Mouse (Mus musculus) large intestine, adult 2 months (tissue): Measurements from ENCODE around the gene Rpl10a. TPM values are rescaled to one million over a fixed set of nuclear protein-coding genes. Genes with fewer than 3 reads are reported as not detected.
"Not testable (repeated sequence)": the region's sequence is repeated elsewhere in the genome, so short reads cannot be mapped to it uniquely, and the experiment has no call there.

ENCODE experiments used
- DNase-seq: peaks from one replicate; pipeline ENCODE4 v3.0.0-alpha.2; 2012; ENCODE audit warnings: low read depth, low spot score
- WGBS: fragments of 180-500 bp; shearing (Covaris S2); methylation state at CpG from one replicate; pipeline ENCODE4 v1.1.7; 2018; 5-methylcytosine and 5-hydroxymethylcytosine counted together
- polyA plus RNA-seq: library from polyadenylated mRNA; depleted of rRNA; stranded (reverse); fragments of >200 nt; gene quantifications from 2 replicates; pipeline ENCODE4 v1.2.3, GENCODE M21; 2012

The Rpl10a gene
- polyA plus RNA-seq, 1 experiment, result 2,568 TPM

- 57% methylated on average over 10 of the region's 10 CpGs for WGBS
- no peak for DNase-seq
Measured at GRCm38 (mm10) chr17:28305172-28305571, 23.1 kb upstream of the Rpl10a start.

- WGBS, result 9% methylated on average over 18 of the region's 18 CpGs
- no peak for DNase-seq
Measured at GRCm38 (mm10) chr17:28308297-28309195, 19.7 kb upstream of the Rpl10a start.

DNA sequence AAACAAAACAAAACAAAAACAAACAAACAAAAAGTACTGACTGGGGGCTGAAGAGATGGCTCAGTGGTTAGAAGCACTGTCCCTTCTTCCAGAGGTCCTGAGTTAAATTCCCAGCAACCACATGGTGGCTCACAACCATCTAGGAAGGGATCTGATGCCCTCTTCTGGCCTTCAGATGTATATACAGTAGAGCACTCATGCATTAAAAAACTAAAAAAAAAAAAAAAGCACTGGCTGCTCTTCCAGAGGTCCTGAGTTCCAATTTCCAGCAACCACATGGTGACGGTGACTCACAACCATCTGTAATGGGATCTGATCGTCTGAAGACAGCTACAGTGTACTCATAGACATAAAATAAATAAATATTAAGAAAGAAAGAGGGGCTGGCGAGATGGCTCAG lies 17.4 kb upstream of the Rpl10a start:
- no peak for DNase-seq

GRCm38 (mm10) chr17:28311366-28312132 lies 16.7 kb upstream of the Rpl10a start:
- DNase-seq, result no peak
- WGBS, result 91% methylated on average over 5 of the region's 5 CpGs

More for the DNA sequence above, 17.4 kb upstream of the Rpl10a start:
- 69% methylated on average over 3 of the region's 3 CpGs for WGBS

DNA sequence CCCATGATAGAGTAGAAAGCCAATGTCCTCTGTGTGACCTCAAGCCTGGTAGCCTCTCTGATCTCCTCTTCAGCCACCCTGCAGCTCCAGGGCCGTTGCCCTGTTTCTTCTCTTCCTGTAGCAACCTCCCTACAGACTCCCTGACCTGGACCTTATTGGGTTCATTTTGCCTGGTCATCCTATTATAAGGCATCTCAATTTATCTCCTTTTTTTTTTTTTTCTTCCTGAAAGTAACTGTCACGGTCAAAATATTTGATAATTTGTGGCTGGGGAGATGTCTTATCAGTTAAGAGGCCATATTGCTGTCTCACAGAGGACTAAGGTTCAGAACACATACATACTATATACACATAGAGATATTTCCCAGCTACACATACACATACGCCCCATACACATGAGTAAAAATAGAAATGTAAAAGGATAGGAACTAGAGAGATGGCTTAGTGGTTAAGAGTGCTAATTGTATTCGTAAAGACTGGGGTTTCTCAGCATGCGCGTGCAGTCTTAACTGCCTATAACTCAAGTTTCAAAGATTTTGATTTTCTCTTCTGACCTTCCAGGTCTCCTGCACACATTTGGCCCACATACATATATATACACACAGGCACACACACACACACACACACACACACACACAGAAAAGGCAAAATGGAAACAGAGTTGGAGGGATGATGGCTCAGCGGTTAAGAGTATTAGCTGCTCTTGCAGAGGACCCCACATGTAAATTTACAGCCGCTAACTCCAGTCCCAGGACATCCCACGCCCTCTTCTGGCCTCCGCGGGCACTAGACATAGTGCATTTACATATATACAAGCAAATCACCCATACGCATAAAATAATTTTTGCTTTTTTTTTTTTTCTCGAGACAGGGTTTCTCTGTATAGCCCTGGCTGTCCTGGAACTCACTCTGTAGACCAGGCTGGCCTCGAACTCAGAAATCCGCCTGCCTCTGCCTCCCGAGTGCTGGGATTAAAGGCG lies 15.7 kb upstream of the Rpl10a start:
- 30% methylated on average over 17 of the region's 17 CpGs for WGBS
- no peak for DNase-seq

GRCm38 (mm10) chr17:28313212-28313879 lies 14.9 kb upstream of the Rpl10a start, which contains the start of gene Fance:
Gene Fance (plus strand): TSS chr17:28313519.
- WGBS, result under 1% methylated on average over 69 of the region's 69 CpGs
- DNase-seq, result peak; percentile 99

GRCm38 (mm10) chr17:28313880-28314225 lies 14.4 kb upstream of the Rpl10a start:
- under 1% methylated on average over 11 of the region's 11 CpGs for WGBS
- DNase-seq, result no peak

GRCm38 (mm10) chr17:28315611-28316160 lies 12.6 kb upstream of the Rpl10a start:
- DNase-seq, result no peak
- WGBS, result 94% methylated on average over 20 of the region's 20 CpGs

- 91% methylated on average over 9 of the region's 9 CpGs for WGBS
- no peak for DNase-seq
Measured at GRCm38 (mm10) chr17:28316476-28316875, 11.8 kb upstream of the Rpl10a start.

GRCm38 (mm10) chr17:28317091-28317490 lies 11.2 kb upstream of the Rpl10a start:
- WGBS, result 69% methylated on average over 8 of the region's 8 CpGs
- no peak for DNase-seq

GRCm38 (mm10) chr17:28317725-28318124 lies 10.5 kb upstream of the Rpl10a start:
- DNase-seq, result no peak
- 88% methylated on average over 9 of the region's 9 CpGs for WGBS

- DNase-seq, result no peak
- 98% methylated on average over 4 of the region's 4 CpGs for WGBS
Measured at GRCm38 (mm10) chr17:28321700-28322099, 6.6 kb upstream of the Rpl10a start.

DNA sequence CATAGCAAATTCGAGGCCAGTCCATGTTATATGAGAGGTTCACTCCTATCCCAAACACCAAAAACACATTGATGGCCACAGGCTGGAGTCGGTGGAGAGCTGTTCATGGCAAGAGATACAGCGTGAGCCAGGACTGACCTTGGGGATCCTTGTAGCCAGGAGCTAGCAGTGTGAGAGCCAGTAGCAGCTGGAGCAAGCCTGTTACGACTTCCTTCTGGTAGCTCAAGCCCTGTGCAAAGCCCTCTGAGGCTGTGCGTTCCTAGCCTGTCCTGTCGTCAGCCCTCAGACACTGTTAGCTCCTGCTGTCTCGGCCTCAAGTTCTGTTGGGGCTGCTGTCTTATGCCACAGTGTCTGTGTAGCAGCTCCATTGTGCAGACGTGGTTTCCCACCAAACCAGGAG lies 4.5 kb upstream of the Rpl10a start:
- 89% methylated on average over 8 of the region's 8 CpGs for WGBS
- no peak for DNase-seq

GRCm38 (mm10) chr17:28324416-28324815 lies 3.9 kb upstream of the Rpl10a start:
- DNase-seq, result not testable (repeated sequence)
- WGBS, result 100% methylated on average over 7 of the region's 7 CpGs

- 98% methylated on average over 8 of the region's 8 CpGs for WGBS
- DNase-seq, result no peak
Measured at GRCm38 (mm10) chr17:28325751-28326150, 2.5 kb upstream of the Rpl10a start.

- no peak for DNase-seq
- 67% methylated on average over 3 of the region's 3 CpGs for WGBS
Measured at GRCm38 (mm10) chr17:28326951-28327350, 1.3 kb upstream of the Rpl10a start.

DNA sequence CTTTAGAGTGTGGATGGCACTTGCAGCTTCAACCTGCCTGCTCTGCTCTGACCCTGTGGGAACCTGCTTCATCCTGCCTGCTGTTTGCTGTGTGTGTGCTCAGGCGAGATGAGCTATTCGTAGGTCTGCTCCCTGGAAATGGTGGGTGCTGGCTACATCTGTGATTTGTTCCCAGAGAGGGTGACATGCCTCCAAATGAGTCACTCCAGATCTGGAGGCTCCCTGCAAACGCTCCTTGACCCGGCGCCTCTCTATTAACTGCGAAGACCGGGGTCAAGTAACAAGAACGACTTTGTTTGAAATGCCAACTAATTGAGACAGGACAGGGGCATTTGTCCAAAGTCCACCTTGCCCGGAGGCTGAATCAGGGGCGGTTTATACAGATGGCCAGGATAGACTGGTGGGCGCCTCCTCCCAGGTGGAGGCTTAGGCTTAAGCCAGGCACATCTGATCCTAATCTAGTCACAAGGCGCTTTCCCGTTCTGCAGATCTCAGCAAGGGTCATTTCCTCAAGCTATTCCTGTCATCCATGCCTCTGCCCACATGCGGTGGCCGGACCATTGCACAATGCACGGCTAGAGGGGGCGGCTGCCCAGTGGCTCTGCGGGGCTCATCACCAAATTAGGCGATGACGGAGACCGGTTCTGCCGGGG lies 472 bp upstream of the Rpl10a start:
- no peak for DNase-seq
- WGBS, result 6% methylated on average over 22 of the region's 22 CpGs

- no peak for DNase-seq
- under 1% methylated on average over 25 of the region's 25 CpGs for WGBS
Measured at GRCm38 (mm10) chr17:28328946-28329345, 675 bp downstream of the Rpl10a start.
